11 mouse cellular contexts compared by ENCODE assay signal in genomic region chr15:36666566-36666965, GRCm38 (mm10).
A peak's percentile ranks its signal among the peaks of the same experiment; 100 is the strongest.
DNase-seq lines count a peak whose midpoint lies in the region; ATAC-seq lines count a peak whose summit lies in the region.
"Had no signal": no experiment of that assay in that cellular context is flagged by ENCODE, and none has a peak within 500 bp of the region (broad histone marks: within the 10 kb centered on the region; RNA-seq: fewer than 3 reads in every experiment).

No protein-coding gene starts in this region.

- DNase-seq in adrenal gland, postnatal 10 days: peak; percentile 36
- no peak for DNase-seq in adrenal gland, adult 18-20 months (ENCODE audit: low spot score in 2 of 2)
- DNase-seq in lung, postnatal 25 days (ENCODE audit: low spot score): peak; percentile 79
- DNase-seq in thymus, postnatal 0 days (ENCODE audit: low spot score): peak; percentile 73
- no peak for DNase-seq in kidney, adult 8-10 months
- DNase-seq in cerebellum, postnatal 10 days: no peak
- no peak for DNase-seq in heart, postnatal 4 days
- DNase-seq: adrenal gland, postnatal 36 days; cerebellum, adult 18-20 months had no signal

- peak; percentile 96 for ATAC-seq in granulocyte monocyte progenitor cell, adult 5-6 weeks (replicated peaks; ENCODE audit: poor library complexity, severe bottlenecking)
- ATAC-seq: forebrain, embryonic 15.5 days had no signal

Comparison
In these comparisons a context has a peak if more than half of its experiments do, and no peak if none do; other contexts are left out.
1. DNase-seq: peak in adrenal gland, postnatal 10 days (single experiment), lung, postnatal 25 days (single experiment) and thymus, postnatal 0 days (single experiment); none in adrenal gland, adult 18-20 months (0 of 2), kidney, adult 8-10 months (0 of 2), cerebellum, postnatal 10 days (0 of 2) and heart, postnatal 4 days (single experiment).